Mouse (Mus musculus) embryo, embryonic 11.5 days (tissue): Measurements from ENCODE around the gene Baiap2.

Source experiments
- DNase-seq: peaks from one replicate; pipeline ENCODE4 v3.0.0-alpha.2; 2012; ENCODE audit warnings: low read depth, low spot score

Baiap2 gene

GRCm38 (mm10) chr11:119919897-119920296 lies 22.7 kb upstream of the Baiap2 start:
- no peak for DNase-seq

- no peak for DNase-seq
Observed at GRCm38 (mm10) chr11:119920668-119921067, 21.9 kb upstream of the Baiap2 start.

GRCm38 (mm10) chr11:119925176-119925575 lies 17.4 kb upstream of the Baiap2 start:
- DNase-seq = no peak

DNA sequence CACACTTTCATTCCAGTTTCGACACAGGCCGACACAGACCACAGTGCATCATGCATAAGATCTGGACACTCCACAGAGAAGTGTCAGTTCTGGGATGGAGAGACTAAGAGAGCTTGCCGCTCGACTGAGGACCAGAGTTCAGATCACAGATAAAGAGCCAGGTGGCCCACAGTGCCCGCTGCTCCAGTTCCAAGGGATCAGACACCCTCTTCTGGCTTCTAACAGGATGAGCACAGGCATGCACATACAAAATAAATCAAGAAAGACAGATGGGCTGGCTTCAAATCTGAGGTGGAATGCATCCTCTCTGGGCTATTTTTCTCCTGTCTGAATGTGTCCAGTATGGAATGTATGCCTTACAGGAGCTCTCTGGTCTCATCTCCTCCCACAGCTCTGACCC lies 15.8 kb upstream of the Baiap2 start:
- DNase-seq = no peak

GRCm38 (mm10) chr11:119928023-119928681 lies 14.4 kb upstream of the Baiap2 start:
- DNase-seq = no peak

DNA sequence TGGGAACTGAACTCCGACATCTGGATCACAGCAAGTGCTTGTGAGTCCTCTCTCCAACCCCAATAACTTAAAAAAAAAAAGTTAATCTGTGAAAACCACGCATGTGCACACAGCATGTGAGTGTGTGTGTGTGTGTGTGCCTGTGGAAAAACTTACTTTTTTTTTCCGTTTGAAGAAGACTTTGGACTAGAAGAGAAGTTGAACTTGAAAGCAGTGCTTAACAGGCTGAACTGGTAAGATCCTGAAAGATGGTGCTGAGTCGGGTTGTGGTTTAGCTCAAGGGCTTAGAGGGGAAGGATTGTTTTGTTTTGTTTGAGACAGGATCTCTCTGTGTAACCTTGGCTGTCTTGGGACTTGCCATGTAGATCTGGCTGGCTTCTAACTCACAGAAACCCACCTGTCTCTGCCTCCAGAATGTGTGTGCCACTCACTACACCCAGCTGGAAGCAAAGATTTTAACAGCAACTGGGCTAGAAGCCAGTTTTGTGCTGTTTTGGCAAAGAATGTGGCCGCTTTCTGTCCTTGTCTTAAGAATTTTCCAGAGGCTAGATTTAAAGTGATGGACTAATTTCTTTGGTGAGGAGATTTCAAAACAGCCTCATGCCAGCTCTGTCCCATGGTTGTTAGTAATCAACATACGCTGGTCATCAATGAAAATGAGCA lies 12.8 kb upstream of the Baiap2 start:
- no peak for DNase-seq

DNA sequence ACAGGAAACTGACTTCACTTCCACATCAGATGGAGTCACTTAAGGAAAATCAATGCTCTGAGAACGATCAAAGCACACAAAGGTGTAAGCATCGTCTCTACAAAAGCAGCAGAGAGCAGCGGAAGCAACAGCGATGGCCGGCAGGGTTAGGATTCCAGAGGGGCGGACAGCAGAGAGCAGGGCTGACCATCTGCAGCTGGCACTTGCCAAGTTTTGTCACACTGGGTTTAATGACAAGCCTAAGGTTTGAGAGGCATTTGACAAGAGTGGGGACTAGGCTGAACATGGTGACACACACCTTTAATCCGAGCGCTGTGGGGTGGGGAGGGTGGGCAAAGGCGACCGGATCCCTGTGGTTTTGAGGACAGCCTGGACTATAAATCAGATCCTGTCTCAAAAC lies 10.8 kb upstream of the Baiap2 start:
- DNase-seq = no peak

DNA sequence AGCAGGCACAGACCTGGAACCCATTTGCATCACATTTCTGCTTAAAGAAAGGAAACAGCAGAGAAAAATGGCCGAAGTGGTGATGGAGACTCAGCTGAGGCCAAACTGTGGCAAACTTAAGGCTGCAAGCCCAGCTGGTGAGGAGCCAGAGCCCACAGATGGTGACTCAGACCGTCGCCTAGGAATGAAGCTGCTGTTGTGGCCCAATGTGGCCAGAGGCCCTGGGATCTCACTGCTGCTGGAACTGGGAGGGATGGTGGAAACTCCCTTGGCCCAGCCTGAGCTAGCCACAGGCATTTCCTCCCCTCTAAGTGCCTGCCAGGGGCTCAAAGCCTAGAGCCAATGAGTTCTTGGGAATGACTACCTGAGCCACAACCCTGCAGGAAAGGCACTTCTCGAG lies 9.4 kb upstream of the Baiap2 start:
- DNase-seq = no peak

- DNase-seq = no peak
Observed at GRCm38 (mm10) chr11:119933819-119934583, 8.6 kb upstream of the Baiap2 start.

GRCm38 (mm10) chr11:119934773-119935172 lies 7.8 kb upstream of the Baiap2 start:
- DNase-seq = no peak

DNA sequence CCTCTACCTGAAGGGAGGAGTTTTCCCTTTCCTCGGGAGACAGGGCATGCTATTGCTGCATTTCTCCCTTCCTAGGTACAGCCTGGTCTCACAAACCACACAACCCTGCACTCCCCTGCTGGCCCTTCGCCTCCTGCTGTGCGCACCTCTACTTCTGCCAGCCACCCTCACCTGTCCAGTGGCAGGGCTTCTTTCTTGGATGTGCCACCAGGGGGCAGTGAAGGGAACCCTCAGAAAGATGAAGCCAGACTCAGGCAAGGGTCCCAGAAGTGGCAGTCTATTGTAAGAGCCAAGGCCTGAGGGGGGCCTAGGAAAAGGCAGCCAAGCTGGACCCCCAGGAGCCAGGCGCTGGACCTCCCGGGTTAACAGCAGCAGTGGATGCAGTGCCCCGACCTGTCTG lies 7.1 kb upstream of the Baiap2 start:
- DNase-seq = no peak

- no peak for DNase-seq
Observed at GRCm38 (mm10) chr11:119936456-119936855, 6.1 kb upstream of the Baiap2 start.

GRCm38 (mm10) chr11:119937216-119937615 lies 5.3 kb upstream of the Baiap2 start:
- no peak for DNase-seq

- no peak for DNase-seq
Observed at GRCm38 (mm10) chr11:119937772-119938502, 4.6 kb upstream of the Baiap2 start.

- no peak for DNase-seq
Observed at GRCm38 (mm10) chr11:119939073-119939710, 3.4 kb upstream of the Baiap2 start.

- DNase-seq = no peak
Observed at GRCm38 (mm10) chr11:119939711-119940106, 2.9 kb upstream of the Baiap2 start.

GRCm38 (mm10) chr11:119940142-119940541 lies 2.4 kb upstream of the Baiap2 start:
- no peak for DNase-seq

- no peak for DNase-seq
Observed at GRCm38 (mm10) chr11:119941794-119942193, 769 bp upstream of the Baiap2 start.

- peak; percentile 39 for DNase-seq
Observed at GRCm38 (mm10) chr11:119942201-119942726, 299 bp upstream of the Baiap2 start.

GRCm38 (mm10) chr11:119943428-119943988 lies 945 bp downstream of the Baiap2 start:
- DNase-seq = no peak

DNA sequence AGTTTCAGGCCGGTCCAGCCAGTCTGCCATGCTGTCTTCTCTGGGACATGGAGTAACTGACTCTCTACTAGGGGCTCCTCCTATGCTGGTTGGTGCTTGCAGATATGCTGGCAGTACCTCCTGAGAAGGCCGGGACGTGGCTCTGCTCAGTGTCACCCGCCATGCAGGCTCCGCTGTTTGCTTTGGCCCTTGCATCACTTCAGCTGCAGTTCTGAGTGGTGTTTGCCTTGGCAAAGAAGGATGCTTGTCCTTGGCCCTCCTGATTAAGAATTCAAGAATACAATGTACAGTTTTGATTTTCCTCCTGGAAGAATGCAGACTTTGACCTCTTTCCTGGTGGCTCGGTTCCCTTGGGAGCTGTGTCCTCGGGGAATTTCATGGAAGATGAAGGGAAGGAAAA lies 2.8 kb downstream of the Baiap2 start:
- no peak for DNase-seq
